In the genomic region with DNA sequence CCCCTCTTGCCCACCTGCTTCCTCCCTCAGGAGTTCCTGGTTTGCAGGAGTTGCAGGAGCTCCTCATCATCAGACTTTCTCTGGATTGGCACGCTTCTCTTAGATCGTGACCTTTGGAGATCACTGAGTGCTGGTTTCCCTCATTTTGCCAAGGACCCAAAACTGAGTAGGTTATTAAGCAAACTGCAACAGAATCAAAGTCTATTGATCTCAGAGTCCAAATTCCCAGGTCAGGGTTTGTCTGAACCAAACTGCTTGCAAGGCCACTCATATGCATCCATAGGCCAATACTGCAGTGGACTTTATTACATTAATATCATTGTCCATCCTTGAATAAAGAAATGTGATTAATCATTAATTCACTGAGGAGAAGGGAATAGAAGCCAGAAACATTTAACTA, we compare ENCODE assay signal across 24 mouse cellular contexts.
"Had no signal": no experiment of that assay in that cellular context is flagged by ENCODE, and none has a peak within 500 bp of the region (broad histone marks: within the 10 kb centered on the region; RNA-seq: fewer than 3 reads in every experiment).

No protein-coding gene starts in this region.

- H3K27me3 ChIP-seq: heart, embryonic 13.5 days; heart, embryonic 15.5 days; hindbrain, embryonic 13.5 days; hindbrain, embryonic 15.5 days; intestine, embryonic 15.5 days; limb, embryonic 13.5 days; limb, embryonic 15.5 days had no signal

- H3K36me3 ChIP-seq: heart, embryonic 13.5 days; heart, embryonic 15.5 days; hindbrain, embryonic 13.5 days; hindbrain, embryonic 15.5 days; intestine, embryonic 15.5 days; limb, embryonic 13.5 days; limb, embryonic 15.5 days had no signal

- H3K27ac ChIP-seq: heart, adult 2 months; heart, embryonic 13.5 days; heart, embryonic 15.5 days; hindbrain, embryonic 13.5 days; hindbrain, embryonic 15.5 days; hindbrain, postnatal 0 days; intestine, embryonic 15.5 days; kidney, postnatal 0 days; limb, embryonic 13.5 days; limb, embryonic 15.5 days; liver, embryonic 14.5 days had no signal

- H3K9me3 ChIP-seq: heart, embryonic 13.5 days; heart, embryonic 15.5 days; hindbrain, embryonic 13.5 days; hindbrain, embryonic 15.5 days; intestine, embryonic 15.5 days; limb, embryonic 13.5 days; limb, embryonic 15.5 days had no signal

- H3K4me3 ChIP-seq: heart, adult 2 months; heart, embryonic 13.5 days; heart, embryonic 15.5 days; hindbrain, embryonic 13.5 days; hindbrain, embryonic 15.5 days; intestine, embryonic 15.5 days; limb, embryonic 13.5 days; limb, embryonic 15.5 days had no signal

- H3K4me2 ChIP-seq: heart, embryonic 11.5 days; heart, embryonic 13.5 days; heart, embryonic 15.5 days; hindbrain, embryonic 13.5 days; hindbrain, embryonic 15.5 days; intestine, embryonic 15.5 days; limb, embryonic 13.5 days; limb, embryonic 15.5 days; liver, embryonic 11.5 days had no signal

- DNase-seq: gastrocnemius, postnatal 14 days; gastrocnemius, postnatal 36 days; heart, adult 11 months; heart, adult 2 months; heart, postnatal 14 days; heart, postnatal 36 days; kidney, adult 18-20 months; kidney, postnatal 14 days; kidney, postnatal 36 days; layer of hippocampus, adult 9-11 months; layer of hippocampus, postnatal 36 days; left cerebral cortex, postnatal 4 days had no signal

- H3K4me1 ChIP-seq: heart, embryonic 13.5 days; heart, embryonic 15.5 days; hindbrain, embryonic 15.5 days; intestine, embryonic 15.5 days; limb, embryonic 13.5 days; limb, embryonic 15.5 days had no signal

- ATAC-seq: hindbrain, postnatal 0 days; intestine, embryonic 15.5 days had no signal

- H3K9ac ChIP-seq: heart, embryonic 13.5 days; heart, embryonic 15.5 days; hindbrain, embryonic 13.5 days; hindbrain, embryonic 15.5 days; intestine, embryonic 15.5 days; limb, embryonic 13.5 days; limb, embryonic 15.5 days; liver, embryonic 14.5 days had no signal
